Mouse (Mus musculus) spleen, embryonic (tissue): ENCODE data around the gene Tbc1d1.

Experiments used
- CTCF ChIA-PET: fragments of 350-600 bp; sonication (Branson Sonifier 250); formaldehyde crosslinking; loops from one replicate; lab custom pipeline; 2022; lab: Charles Lee

The Tbc1d1 gene

DNA sequence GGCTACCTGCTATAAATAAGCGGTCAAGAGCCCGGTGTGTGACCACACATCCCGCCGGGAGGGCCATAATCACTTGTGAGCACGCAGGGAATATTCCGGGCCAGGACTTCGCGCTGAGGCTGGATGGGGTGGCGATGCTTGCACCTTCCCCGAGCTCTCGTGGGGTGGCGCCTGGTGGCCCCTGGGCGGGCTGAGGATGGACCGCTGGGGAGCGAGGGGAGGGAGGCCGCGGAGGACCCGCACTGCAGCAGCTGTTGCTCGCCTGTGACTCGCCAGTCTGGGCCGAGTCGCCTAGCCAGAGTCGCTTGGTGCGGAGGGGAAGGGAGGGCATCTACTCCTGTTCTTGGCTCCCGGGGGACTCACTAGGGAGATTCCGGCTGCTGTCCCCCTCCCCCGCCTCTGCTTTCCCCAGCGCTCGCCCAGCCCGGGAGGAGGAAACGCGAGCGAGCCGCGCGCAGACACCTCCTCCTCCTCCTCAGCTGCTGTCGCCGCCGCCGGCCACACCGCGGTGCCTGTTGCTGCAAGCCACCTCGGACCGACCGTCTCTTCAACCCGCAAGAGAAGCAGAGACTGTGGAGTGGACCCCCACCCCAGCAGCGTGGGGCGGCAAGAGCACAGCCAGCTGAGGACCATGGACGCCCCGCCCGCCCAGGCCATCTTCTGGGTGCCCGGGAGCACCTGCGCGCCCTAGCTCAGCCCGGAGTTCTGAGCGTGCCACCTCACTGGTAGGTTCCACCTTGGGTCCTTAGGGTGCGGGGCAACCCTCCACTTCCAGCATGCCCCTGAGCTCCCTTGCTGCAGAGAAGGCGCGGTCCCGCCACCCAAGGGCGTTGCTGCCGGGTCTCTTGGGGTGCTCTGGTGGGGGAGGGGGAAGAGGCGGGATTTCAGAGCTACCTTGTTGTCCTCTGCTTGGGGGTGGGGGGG lies 3.9 kb downstream of the Tbc1d1 start:
- CTCF ChIA-PET, result interaction anchor here (0.6 to 0.7 kb wide), 3 partner anchors 20 to 186 kb away, joined by 3 to 6 read pairs (median 3); no protein-coding TSS in a partner anchor

- CTCF ChIA-PET, result interaction anchor here (0.6 to 0.7 kb wide), 2 partner anchors 19 to 187 kb away, joined by 3 to 6 read pairs; no protein-coding TSS in a partner anchor
Observed at GRCm38 (mm10) chr5:64160705-64161391, 4.7 kb downstream of the Tbc1d1 start.

- CTCF ChIA-PET, result interaction anchor here (1.0 to 1.1 kb wide), 2 partner anchors 9 to 24 kb away, joined by 3 to 4 read pairs; no protein-coding TSS in a partner anchor
Observed at GRCm38 (mm10) chr5:64161917-64162316, 5.8 kb downstream of the Tbc1d1 start.

GRCm38 (mm10) chr5:64162582-64162981 lies 6.5 kb downstream of the Tbc1d1 start:
- CTCF ChIA-PET, result interaction anchor here (1.1 kb wide), 1 partner anchor 9 kb away, joined by 4 read pairs; no protein-coding TSS in a partner anchor

DNA sequence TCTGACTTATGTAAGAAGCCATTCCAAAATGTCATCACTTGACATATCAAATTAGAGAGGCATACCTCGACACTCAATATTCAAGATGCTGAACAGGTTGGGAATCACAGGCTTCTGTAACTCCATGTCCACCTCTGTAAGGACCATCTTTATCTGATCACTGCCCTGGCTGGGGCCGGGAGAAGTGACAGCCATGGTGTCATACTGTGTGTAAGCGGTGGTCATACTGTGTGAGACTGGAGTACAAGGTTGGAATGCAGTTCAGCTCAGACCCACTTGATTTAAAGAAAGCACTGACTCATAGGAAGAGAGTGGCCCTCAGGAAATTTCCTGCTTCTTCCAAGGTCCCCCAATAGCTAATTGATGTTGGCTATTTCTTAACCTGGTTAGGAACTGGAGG lies 8.3 kb downstream of the Tbc1d1 start:
- CTCF ChIA-PET, result no interaction called here

DNA sequence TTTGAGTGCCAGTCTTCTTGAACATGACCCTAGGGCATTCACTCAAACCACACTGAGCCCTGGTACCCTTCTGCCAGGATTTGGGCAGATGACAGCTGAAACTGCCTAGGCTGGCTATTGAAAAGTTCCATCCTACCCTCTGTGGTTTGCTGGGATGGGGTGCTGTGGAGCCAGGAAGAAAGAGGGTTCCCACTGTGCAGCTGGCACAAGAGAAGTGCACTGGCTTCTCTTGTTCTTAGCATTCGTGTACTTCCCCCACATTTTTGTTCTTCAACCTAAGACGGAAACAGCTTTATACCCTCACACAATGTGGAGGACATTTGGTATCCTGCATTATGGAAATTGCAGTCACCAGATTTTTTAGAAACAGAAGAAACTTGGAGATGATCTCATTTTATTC lies 9.7 kb downstream of the Tbc1d1 start:
- CTCF ChIA-PET, result no interaction called here

DNA sequence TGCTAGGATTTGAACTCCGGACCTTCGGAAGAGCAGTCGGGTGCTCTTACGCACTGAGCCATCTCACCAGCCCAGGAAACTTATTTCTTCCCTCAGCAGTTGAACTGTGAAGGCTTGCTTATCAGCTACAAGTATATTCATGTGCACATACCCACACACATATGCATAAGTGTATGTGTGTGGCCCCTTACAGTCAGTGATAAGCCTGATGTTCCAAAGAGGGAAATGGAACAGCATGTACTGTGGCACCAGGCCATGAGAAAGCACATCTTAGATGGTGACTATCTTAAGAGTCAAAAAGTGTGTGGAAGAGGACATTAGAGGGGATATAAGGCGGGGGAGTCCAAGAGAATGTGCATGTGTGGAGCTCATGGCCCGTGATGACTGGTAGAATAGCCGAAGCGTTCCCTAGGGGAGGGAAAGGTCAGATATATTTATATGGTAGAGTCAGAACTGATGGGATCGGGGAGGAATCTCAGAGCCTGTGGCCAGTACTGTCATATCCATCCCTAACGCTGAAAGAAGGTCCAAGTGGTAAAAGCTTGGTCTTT lies 13.0 kb downstream of the Tbc1d1 start:
- CTCF ChIA-PET, result no interaction called here

DNA sequence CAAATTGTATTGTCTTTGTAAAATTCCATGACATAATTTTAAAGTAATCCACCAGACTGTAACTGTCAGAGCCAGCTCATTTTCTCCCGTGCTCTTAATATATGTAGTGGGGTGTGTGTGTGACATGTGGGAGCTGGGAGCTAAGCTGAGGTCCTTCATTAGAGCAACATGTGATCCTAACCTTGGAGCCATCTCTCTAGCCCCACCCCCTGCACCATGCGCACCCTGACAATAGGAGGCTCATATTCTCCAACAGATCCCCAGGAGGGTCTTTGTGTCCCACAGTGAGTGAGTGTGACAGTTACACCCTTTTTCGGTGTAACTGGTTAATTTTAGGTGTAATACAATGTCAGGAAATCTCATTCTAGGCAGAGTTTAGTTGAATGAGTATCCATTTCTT lies 16.8 kb downstream of the Tbc1d1 start:
- CTCF ChIA-PET, result no interaction called here

- CTCF ChIA-PET, result no interaction called here
Observed at GRCm38 (mm10) chr5:64173302-64173701, 17.2 kb downstream of the Tbc1d1 start.

GRCm38 (mm10) chr5:64174429-64174935 lies 18.4 kb downstream of the Tbc1d1 start:
- CTCF ChIA-PET, result no interaction called here

GRCm38 (mm10) chr5:64180548-64180947 lies 24.4 kb downstream of the Tbc1d1 start:
- CTCF ChIA-PET, result no interaction called here

DNA sequence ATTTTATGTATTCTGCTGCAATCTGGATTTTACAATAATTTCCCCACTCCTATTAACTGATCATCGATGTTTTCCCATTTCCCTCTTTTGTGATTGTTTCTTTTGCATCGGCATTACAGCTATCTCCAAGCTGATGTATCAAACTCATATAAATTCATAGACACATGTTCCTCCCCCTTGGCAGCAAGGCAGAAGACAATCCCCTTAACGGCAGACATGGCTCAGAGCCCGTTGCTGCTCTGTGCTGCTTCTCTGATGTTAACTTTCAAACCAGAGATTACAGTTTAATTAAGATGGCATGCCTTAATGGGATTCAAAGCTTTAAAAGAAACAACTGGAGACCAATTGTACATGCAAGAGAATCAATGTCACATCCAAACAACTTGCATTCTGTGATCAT lies 27.6 kb downstream of the Tbc1d1 start:
- CTCF ChIA-PET, result no interaction called here

DNA sequence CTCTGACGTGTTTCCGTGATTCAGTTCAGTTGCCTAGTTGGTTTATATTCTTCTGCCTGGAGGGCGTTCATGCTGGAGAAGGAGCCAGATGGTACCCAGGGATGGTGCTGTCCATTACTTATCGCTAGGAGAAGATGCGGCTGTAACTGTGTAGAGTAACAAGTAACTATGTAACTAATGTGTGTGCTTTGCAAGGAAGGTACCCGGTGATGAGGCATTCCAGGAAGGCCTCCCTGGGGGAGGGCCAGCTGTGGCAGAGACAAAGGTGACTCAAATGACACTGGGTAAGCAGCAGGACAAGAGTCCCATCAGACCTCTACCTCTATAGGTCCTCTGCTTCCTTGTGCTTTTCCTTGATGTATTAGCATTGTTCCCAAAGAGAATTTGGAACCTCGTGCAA lies 29.2 kb downstream of the Tbc1d1 start:
- CTCF ChIA-PET, result no interaction called here

GRCm38 (mm10) chr5:64186566-64186965 lies 30.5 kb downstream of the Tbc1d1 start:
- CTCF ChIA-PET, result no interaction called here

DNA sequence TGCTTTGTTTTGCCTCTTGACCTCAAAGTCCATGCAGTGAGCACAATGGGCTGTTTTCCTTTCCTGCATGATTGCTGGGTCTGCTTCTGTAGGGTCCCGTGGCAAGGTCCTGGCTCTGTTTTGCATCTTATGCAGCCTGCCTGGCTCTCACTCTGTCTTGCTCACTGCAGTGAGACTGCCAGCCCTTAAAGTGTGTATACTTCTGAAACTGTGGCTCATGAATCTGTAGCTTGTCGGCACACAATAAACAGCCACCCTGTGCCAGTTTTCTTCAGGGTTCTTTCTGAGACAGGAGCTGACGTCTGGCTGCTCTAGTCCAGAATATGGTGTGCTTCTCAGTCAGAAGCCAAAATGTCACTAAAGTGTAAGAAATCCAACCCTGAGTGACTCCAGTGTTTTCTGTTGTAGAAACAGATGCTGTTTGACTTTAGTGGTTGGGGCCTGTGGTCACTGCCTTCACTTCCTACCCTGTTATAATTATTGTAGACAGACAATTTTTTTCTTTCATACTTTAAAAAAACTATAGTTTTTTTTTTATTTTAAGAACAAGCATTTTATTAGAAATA lies 32.1 kb downstream of the Tbc1d1 start:
- CTCF ChIA-PET, result interaction anchor here (0.5 to 0.6 kb wide), 2 partner anchors 46 to 288 kb away, joined by 9 to 26 read pairs; no protein-coding TSS in a partner anchor

DNA sequence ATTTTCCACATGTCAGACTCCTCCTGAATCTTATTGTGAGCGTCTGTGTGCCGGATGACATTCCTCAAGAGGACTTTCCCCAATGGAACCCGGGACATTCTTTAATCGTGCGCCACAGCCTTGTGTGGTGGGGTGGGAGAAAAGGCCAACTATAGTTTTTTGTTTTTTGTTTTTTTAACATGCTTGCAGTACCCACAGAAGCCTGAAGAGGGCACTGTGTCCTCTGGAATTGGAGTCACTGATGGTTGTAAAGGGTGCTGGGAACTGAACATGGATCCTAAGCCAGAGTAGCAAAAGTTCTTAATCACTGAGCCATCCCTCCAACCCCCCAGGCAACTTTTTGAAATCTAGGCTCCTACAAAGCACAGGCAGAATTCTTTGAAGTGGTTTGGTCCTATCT lies 34.8 kb downstream of the Tbc1d1 start:
- CTCF ChIA-PET, result interaction anchor here (0.7 kb wide), 1 partner anchor 75 kb away, joined by 8 read pairs; no protein-coding TSS in a partner anchor

GRCm38 (mm10) chr5:64193353-64193752 lies 37.2 kb downstream of the Tbc1d1 start:
- CTCF ChIA-PET, result no interaction called here

- CTCF ChIA-PET, result no interaction called here
Observed at GRCm38 (mm10) chr5:64196250-64196865, 40.3 kb downstream of the Tbc1d1 start.

DNA sequence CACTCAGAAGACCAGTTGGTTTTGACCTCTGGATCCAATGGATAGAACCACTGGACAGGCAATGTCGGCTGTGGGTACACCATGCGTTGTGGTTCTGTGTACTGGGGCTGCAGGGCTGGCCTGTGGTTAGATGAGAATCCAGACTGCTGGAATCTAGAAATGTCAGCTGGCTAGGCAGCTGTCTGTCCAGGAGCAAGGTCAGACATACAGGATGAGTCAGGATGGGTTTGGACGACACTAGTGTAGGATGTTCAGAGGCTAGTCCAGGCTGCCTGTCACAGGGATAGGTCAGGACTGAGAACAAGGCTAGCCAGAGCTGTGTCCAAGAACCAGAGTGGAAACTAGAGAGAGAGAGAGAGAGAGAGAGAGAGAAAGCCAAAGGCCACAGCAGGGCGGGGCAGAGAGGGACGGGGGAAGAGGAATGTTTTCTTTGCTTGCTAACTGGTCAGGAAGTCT lies 40.8 kb downstream of the Tbc1d1 start:
- CTCF ChIA-PET, result no interaction called here

GRCm38 (mm10) chr5:64198624-64199023 lies 42.5 kb downstream of the Tbc1d1 start:
- CTCF ChIA-PET, result interaction anchor here (0.6 kb wide), 1 partner anchor 628 kb away, joined by 10 read pairs; no protein-coding TSS in a partner anchor

DNA sequence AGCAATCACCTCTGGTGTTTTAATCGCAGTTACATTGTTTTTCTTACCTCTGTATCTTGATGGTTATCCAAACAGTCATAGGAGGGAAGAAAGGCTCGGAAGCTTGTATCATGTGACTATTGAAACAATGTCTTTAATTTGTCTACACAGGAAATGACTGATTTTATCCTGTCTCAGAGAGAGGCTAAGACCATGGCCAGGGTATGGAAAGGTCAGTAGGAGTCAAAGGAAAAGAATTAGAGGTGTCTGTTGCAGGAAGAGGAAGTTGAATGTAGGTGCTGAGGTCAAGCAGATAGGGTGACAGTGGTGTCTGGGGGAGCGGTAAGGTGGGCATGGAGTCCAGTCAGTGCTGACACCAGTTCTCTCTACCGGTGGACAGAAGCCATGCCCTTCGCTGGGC lies 45.0 kb downstream of the Tbc1d1 start:
- CTCF ChIA-PET, result interaction anchor here (0.6 to 1.2 kb wide), 2 partner anchors 10 to 64 kb away, joined by 3 read pairs; no protein-coding TSS in a partner anchor
